Mouse (Mus musculus): Measurements from ENCODE around the gene Cpa1. TPM values are rescaled to one million over a fixed set of nuclear protein-coding genes. Genes with fewer than 3 reads are reported as not detected.

Gene Cpa1
- total RNA-seq (2014; fragmentation: Nextera tagmentation) (not detected in 2 replicates), total RNA-seq (2017) (not detected in 2 replicates), polyA plus RNA-seq (2012) (not detected in 2 replicates)

DNA sequence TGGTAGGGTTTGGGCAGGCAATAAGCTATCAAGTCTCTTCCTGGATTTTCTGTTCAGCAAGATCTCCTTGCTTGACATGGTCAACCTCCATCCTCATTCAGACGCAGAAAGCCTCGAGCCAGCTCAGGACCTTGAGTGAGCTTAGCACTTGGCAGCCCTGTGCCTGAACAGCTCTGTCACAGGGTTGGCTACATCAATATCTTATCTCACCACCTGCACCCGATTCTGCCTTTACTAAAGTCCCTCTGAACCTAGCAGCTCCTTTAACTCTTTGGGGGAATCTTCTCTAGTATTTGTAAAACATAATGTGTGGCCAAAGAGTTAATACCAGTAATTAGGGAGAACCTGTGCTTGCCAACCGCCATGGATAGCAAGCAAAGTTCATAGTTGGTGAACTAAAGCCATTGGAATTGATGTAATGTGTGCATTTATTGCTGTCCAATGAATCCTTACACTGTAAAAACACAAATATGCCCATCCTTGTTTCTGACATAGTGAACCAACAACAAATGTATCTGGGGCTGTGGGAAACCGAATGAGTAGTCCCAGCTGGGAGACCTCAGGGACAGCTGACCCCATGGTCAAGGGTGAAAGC lies at the start of gene Cpa1:
Gene Cpa1, plus strand, starts transcription at position 545 of the 595 bp plus-strand sequence.
- DNase-seq (ENCODE audit: low spot score) (no peak), ATAC-seq (ENCODE audit: extremely low read depth, insufficient number of reproducible peaks, low FRiP score, poor library complexity, severe bottlenecking) (no peak)
- H3K27me3 ChIP-seq (ENCODE audit: insufficient read depth, low read length), result peaks cover 28% of the 10 kb centered on the region

DNA sequence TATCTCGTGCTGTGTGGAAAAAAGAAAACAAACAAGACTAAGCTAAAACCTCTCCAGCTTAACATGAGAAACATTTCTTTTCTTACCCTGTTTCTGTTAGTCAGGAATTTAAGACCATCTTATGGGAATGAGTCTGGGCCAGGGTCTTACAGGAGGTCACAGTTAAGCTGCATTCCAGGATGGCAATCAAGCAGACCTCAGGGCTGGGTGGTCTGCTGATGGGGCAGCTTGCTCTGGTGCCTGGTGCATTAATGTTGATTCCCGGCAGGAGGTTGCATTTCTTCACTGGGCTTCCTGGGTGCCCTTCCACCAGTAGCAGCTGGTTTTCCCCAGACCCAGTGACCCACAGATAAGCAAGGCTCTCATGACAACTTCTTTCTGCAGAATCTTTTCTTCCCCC lies 49.2 kb upstream of the Cpa1 start:
- TF ChIP-seq GATA2 (IDR thresholded peaks at IDR 0.05; ENCODE audit: borderline replicate concordance, low read depth, low read length) (no peak), POLR2AphosphoS5 (IDR thresholded peaks at IDR 0.05; ENCODE audit: insufficient replicate concordance, low read depth, low read length) (no peak), GATA1 (IDR thresholded peaks at IDR 0.05; ENCODE audit: borderline replicate concordance, low read length) (no peak), CTCF (IDR thresholded peaks at IDR 0.05; ENCODE audit: low read depth, low read length) (no peak), TAL1 (conservative IDR thresholded peaks at IDR 0.05; ENCODE audit: low read depth, low read length) (no peak)
- no peak for DNase-seq (ENCODE audit: low spot score)
- H3K9me3 ChIP-seq (replicated peaks), result no peaks in the 10 kb centered on the region

More for the DNA sequence above, at the start of gene Cpa1:
- H3K4me1 ChIP-seq (ENCODE audit: insufficient read depth, low read depth, low read length), result peaks cover 23% of the 10 kb centered on the region
- TF ChIP-seq GATA2 (IDR thresholded peaks at IDR 0.05; ENCODE audit: borderline replicate concordance, low read depth, low read length), result no peak
- no peak for TF ChIP-seq CTCF (IDR thresholded peaks at IDR 0.05; ENCODE audit: low read depth, low read length)
- no peak for TF ChIP-seq POLR2AphosphoS5 (IDR thresholded peaks at IDR 0.05; ENCODE audit: insufficient replicate concordance, low read depth, low read length)
- no peak for TF ChIP-seq TAL1 (conservative IDR thresholded peaks at IDR 0.05; ENCODE audit: low read depth, low read length)
- no peak for TF ChIP-seq GATA1 (IDR thresholded peaks at IDR 0.05; ENCODE audit: borderline replicate concordance, low read length)
- no peak within 1 kb of the TSS for H3K4me3 ChIP-seq (ENCODE audit: low read depth, low read length)
- H3K9me3 ChIP-seq (replicated peaks), result no peaks in the 10 kb centered on the region
- no peaks in the 10 kb centered on the region for H3K36me3 ChIP-seq (replicated peaks)

GRCm38 (mm10) chr6:30591851-30592404 lies 47.1 kb upstream of the Cpa1 start:
- no peak for ATAC-seq (ENCODE audit: extremely low read depth, insufficient number of reproducible peaks, low FRiP score, poor library complexity, severe bottlenecking)
- no peak for DNase-seq (ENCODE audit: low spot score)
- no peak for TF ChIP-seq TAL1 (conservative IDR thresholded peaks at IDR 0.05; ENCODE audit: low read depth, low read length)
- no peak for TF ChIP-seq CTCF (IDR thresholded peaks at IDR 0.05; ENCODE audit: low read depth, low read length)
- no peak for TF ChIP-seq GATA2 (IDR thresholded peaks at IDR 0.05; ENCODE audit: borderline replicate concordance, low read depth, low read length)
- no peak for TF ChIP-seq GATA1 (IDR thresholded peaks at IDR 0.05; ENCODE audit: borderline replicate concordance, low read length)
- no peak for TF ChIP-seq POLR2AphosphoS5 (IDR thresholded peaks at IDR 0.05; ENCODE audit: insufficient replicate concordance, low read depth, low read length)

More for the DNA sequence above, 49.2 kb upstream of the Cpa1 start:
- H3K27me3 ChIP-seq (ENCODE audit: insufficient read depth, low read length), result peaks cover 8% of the 10 kb centered on the region
- no peaks in the 10 kb centered on the region for H3K4me1 ChIP-seq (ENCODE audit: insufficient read depth, low read depth, low read length)
- ATAC-seq (ENCODE audit: extremely low read depth, insufficient number of reproducible peaks, low FRiP score, poor library complexity, severe bottlenecking), result no peak
- no peaks in the 10 kb centered on the region for H3K36me3 ChIP-seq (replicated peaks)
- H3K4me3 ChIP-seq (ENCODE audit: low read depth, low read length), result no peak overlapping the region

DNA sequence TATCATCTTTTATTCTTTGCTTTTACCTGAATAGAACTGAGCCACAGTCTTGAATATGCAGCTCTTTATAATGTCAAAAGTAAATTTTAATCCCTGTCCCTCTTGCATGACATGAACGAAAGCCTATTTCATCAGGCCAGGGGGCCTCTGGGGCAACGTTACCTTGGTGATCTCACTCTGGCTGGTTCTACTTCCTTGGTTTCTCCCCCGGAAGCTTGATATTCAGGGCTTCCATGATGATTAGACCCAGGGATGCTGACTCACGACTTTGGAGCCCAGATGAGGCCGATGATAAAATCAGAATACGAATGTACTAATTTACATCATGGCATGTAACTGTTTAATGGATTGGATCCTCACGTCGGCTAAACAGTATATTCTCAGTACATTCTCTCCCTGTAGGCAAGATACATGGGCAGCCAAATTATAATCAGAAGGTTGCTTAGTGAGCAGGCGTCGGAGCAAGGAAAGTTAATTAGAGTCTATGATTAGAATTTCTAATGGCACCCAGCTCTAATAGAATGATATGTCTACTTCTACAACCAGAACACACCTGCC lies 46.5 kb upstream of the Cpa1 start:
- H3K4me3 ChIP-seq (ENCODE audit: low read depth, low read length), result no peak overlapping the region
- H3K27me3 ChIP-seq (ENCODE audit: insufficient read depth, low read length), result peaks cover 13% of the 10 kb centered on the region
- H3K4me1 ChIP-seq (ENCODE audit: insufficient read depth, low read depth, low read length), result no peaks in the 10 kb centered on the region
- H3K36me3 ChIP-seq (replicated peaks), result no peaks in the 10 kb centered on the region
- DNase-seq (ENCODE audit: low spot score) (no peak), ATAC-seq (ENCODE audit: extremely low read depth, insufficient number of reproducible peaks, low FRiP score, poor library complexity, severe bottlenecking) (no peak)
- no peaks in the 10 kb centered on the region for H3K9me3 ChIP-seq (replicated peaks)
- no peak for TF ChIP-seq GATA2 (IDR thresholded peaks at IDR 0.05; ENCODE audit: borderline replicate concordance, low read depth, low read length)
- TF ChIP-seq POLR2AphosphoS5 (IDR thresholded peaks at IDR 0.05; ENCODE audit: insufficient replicate concordance, low read depth, low read length), result no peak
- no peak for TF ChIP-seq TAL1 (conservative IDR thresholded peaks at IDR 0.05; ENCODE audit: low read depth, low read length)
- TF ChIP-seq CTCF (IDR thresholded peaks at IDR 0.05; ENCODE audit: low read depth, low read length), result no peak

More at GRCm38 (mm10) chr6:30591851-30592404, 47.1 kb upstream of the Cpa1 start:
- Histone ChIP-seq H3K4me1 (ENCODE audit: insufficient read depth, low read depth, low read length) (no peaks in the 10 kb centered on the region), H3K36me3 (replicated peaks) (no peaks in the 10 kb centered on the region), H3K27me3 (ENCODE audit: insufficient read depth, low read length) (peaks cover 13% of the 10 kb centered on the region), H3K9me3 (replicated peaks) (no peaks in the 10 kb centered on the region), H3K4me3 (ENCODE audit: low read depth, low read length) (no peak overlapping the region)

DNA sequence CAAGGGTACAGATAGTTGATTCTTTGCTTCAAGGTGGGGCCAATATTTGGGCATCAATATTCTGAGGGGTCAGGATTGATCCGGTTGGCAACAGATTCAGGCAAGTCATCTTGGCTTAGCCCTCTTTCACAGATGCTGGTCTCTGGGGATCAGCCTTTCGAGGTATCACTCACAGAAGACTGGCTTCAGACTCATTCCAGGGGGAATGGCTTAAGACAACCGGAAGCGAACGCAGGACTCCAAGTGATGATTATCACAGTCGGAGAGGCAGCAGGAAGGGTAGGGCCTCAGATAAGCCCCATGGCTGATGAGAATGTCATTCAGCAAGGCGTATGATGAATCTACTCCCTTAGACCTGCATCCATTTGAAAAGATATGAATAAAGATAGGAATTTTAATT lies 44.7 kb upstream of the Cpa1 start:
- H3K4me3 ChIP-seq (ENCODE audit: low read depth, low read length), result no peak overlapping the region
- no peaks in the 10 kb centered on the region for H3K9me3 ChIP-seq (replicated peaks)
- no peaks in the 10 kb centered on the region for H3K36me3 ChIP-seq (replicated peaks)
- ATAC-seq (ENCODE audit: extremely low read depth, insufficient number of reproducible peaks, low FRiP score, poor library complexity, severe bottlenecking) (no peak), DNase-seq (ENCODE audit: low spot score) (no peak)
- TF ChIP-seq CTCF (IDR thresholded peaks at IDR 0.05; ENCODE audit: low read depth, low read length), result no peak
- no peak for TF ChIP-seq POLR2AphosphoS5 (IDR thresholded peaks at IDR 0.05; ENCODE audit: insufficient replicate concordance, low read depth, low read length)
- TF ChIP-seq GATA1 (IDR thresholded peaks at IDR 0.05; ENCODE audit: borderline replicate concordance, low read length), result no peak
- H3K27me3 ChIP-seq (ENCODE audit: insufficient read depth, low read length), result peaks cover 18% of the 10 kb centered on the region
- no peaks in the 10 kb centered on the region for H3K4me1 ChIP-seq (ENCODE audit: insufficient read depth, low read depth, low read length)

- Histone ChIP-seq H3K4me3 (ENCODE audit: low read depth, low read length) (no peak overlapping the region), H3K36me3 (replicated peaks) (no peaks in the 10 kb centered on the region), H3K9me3 (replicated peaks) (no peaks in the 10 kb centered on the region), H3K27me3 (ENCODE audit: insufficient read depth, low read length) (peaks cover 18% of the 10 kb centered on the region), H3K4me1 (ENCODE audit: insufficient read depth, low read depth, low read length) (no peaks in the 10 kb centered on the region)
- DNase-seq (ENCODE audit: low spot score), result no peak
- TF ChIP-seq POLR2AphosphoS5 (IDR thresholded peaks at IDR 0.05; ENCODE audit: insufficient replicate concordance, low read depth, low read length) (no peak), CTCF (IDR thresholded peaks at IDR 0.05; ENCODE audit: low read depth, low read length) (no peak), TAL1 (conservative IDR thresholded peaks at IDR 0.05; ENCODE audit: low read depth, low read length) (no peak), GATA1 (IDR thresholded peaks at IDR 0.05; ENCODE audit: borderline replicate concordance, low read length) (no peak), GATA2 (IDR thresholded peaks at IDR 0.05; ENCODE audit: borderline replicate concordance, low read depth, low read length) (no peak)
- no peak for ATAC-seq (ENCODE audit: extremely low read depth, insufficient number of reproducible peaks, low FRiP score, poor library complexity, severe bottlenecking)
Measured at GRCm38 (mm10) chr6:30596230-30596898, 42.7 kb upstream of the Cpa1 start.

Data from G1E (cell line).